Mouse (Mus musculus) retina, adult 2 months (tissue): Measurements from ENCODE around the gene Ssxb6.
"Not testable (repeated sequence)": the region's sequence is repeated elsewhere in the genome, so short reads cannot be mapped to it uniquely, and the experiment has no call there.

Experiments
- DNase-seq: peaks from one replicate; pipeline ENCODE4 v3.0.0-alpha.2; 2012; ENCODE audit warnings: low read depth, low spot score

Ssxb6 gene

DNA sequence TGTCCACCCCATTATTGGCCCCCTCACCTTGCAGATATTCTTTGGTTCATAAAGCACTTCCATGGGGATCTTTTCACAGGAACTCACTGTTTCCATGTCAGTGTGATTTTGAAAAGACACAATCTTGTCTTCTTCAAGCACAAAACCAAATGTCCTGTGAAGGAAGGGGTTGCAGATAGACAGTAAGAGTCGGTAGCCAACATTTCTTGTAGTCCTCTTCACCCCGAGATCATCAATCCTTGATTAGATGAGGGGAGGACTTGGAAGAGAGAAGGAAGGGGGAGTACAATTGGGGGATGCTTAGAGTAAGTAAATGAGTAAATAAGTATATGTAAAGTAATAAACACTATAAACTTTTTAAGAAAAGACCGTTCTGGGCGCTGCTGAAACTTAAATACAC lies at the start of gene Ssxb6:
Gene Ssxb6 (minus strand): TSS at position 101 of the 400 bp plus-strand sequence.
- not testable (repeated sequence) for DNase-seq

DNA sequence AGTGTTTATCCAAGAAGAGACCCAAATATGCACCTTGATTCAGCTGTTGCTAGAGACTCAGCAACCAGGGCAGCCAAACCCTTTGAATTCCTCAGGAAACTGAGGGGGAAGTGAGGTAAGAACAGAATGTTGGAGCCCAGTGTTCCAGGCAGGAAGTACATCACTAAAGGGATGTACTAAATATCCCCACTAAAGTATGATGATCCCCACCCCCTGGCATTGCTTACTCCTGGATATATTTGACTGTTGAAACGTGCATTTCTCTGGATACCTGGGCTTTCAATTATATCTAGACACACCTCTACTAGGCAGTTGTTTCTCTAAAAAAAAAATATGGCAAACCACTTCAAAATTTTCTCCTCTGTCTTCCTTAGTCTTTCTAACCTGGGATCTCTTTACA lies 43.7 kb upstream of the Ssxb6 start, which contains the start of gene Ssxb3:
Gene Ssxb3 (minus strand): TSS at position 101 of the 400 bp plus-strand sequence.
- not testable (repeated sequence) for DNase-seq

DNA sequence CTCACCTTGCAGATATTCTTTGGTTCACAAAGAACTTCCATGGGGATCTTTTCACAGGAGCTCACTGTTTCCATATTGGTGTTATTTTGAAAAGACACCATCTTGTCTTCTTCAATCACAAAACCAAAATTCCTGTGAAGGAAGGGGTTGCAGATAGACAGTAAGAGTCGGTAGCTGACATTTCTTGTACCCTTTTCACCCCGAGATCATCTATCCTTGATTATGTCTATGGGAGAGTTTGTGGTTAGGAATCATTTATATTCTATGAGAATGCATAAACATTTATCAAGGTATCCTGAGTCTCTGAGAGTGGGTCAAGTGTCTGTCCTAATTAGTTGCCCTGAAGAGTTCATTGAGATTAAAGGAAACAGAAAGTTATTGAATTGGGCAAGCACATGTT lies 23.2 kb downstream of the Ssxb6 start, which contains the start of gene Gm14459:
Gene Gm14459 (minus strand): TSS at position 101 of the 400 bp plus-strand sequence.
- no peak for DNase-seq
